Mouse (Mus musculus) heart, postnatal 4 days (tissue): ENCODE measurements at regions not wholly inside any gene's neighbourhood (a gene's known extent, or its start where the extent isn't known, plus 50 kb on each side); places are given as distances from the start of the nearest gene placed in this dataset.

Experiments used
- DNase-seq: peaks from one replicate; pipeline ENCODE4 v3.0.0; 2021

- no peak for DNase-seq
Observed at GRCm38 (mm10) chr6:18674584-18675250, 160.1 kb upstream of the Cttnbp2 start.

- no peak for DNase-seq
Observed at GRCm38 (mm10) chr6:18677131-18677530, 162.5 kb upstream of the Cttnbp2 start.

DNA sequence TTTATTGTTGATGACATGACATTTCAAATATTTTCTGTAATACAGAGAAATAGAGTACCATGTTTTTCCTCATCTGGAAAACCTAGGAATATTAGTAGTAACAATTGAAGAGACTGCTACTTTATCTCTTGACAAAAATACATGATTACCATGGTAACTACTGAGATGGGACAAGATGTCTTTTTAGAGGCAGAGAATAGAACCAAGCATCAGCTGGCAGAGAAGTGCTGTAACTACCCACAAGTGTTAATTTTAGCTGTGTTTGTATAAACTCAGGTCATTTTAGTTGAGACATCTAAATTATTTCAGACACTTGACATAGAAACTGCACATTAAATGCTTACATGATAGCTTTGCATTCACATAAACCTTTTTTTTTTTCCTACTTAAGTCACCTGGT is 166.1 kb upstream of the Cttnbp2 start:
- DNase-seq, result no peak

GRCm38 (mm10) chr6:18682043-18682442 is 166.3 kb upstream of the Lsm8 start:
- DNase-seq, result no peak

DNA sequence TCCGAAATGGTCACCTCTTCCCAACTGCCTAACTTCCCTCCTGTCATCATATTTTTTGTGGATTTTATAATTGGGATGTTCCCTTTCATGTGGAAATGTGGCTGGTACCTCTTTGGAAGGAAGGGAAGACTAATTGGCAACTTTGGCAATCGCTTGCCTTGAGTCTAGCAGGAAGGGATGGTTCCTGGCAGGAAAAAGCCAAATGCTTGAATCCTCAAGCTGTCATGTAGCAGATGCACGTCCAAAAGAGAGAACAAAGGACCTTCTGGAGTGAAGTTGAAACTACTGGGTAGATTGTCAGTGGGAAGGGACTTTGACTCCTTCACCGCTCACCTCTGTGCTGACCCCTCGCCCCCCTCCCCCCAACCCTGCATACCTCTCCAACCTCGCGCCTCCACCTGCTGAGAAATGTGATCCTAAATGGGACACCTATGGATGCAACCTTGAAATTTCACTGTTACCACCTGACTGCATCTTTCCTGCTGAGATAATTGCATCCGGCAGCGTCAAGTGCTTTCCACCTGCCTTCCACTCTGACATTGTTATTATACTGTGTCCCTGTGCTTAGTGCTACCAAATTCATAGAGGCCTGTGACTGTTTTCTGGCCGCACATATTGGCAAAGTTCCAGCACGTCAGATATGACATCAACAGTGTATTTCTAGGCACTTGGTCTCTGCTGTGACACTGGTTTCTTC is 159.6 kb upstream of the Lsm8 start:
- DNase-seq, result peak; percentile 6

GRCm38 (mm10) chr6:18697536-18697935 is 150.8 kb upstream of the Lsm8 start:
- DNase-seq, result no peak

DNA sequence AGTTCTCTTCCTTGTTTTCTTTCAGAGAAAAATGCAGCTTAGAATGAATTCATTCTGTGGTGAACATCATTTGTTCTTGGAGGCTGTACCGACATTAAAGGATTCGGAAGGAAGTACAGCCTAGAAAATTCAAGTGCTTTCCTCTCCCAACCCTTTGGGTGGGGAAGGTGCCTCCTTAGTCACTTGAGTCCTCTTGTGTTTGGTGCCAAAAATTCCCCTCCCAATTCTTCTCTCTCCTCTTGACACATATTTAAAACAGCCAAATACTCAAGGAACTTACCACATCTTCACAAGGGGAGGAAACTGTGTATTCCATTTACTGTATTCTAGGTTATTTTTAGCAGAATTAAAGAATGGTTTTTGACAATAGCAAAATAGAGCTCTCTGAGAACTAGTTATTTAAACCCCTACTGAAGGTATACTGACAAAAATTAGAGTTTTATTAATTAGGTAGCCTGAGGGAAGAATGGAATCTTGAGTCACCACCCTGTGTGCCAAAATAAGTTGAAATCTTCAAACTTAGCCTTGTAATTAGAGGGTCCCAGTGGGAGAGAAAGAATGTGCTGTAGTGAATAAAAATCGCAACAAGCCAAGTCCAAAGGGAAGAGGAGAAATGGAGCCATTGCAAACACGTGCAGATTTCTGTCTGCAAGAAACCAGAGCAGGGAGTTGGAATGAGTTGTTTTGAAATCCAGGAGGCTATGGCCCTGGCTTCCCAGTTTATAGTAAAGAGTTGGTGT is 149.2 kb upstream of the Lsm8 start:
- DNase-seq, result no peak

GRCm38 (mm10) chr6:18699729-18700386 is 148.5 kb upstream of the Lsm8 start:
- no peak for DNase-seq

DNA sequence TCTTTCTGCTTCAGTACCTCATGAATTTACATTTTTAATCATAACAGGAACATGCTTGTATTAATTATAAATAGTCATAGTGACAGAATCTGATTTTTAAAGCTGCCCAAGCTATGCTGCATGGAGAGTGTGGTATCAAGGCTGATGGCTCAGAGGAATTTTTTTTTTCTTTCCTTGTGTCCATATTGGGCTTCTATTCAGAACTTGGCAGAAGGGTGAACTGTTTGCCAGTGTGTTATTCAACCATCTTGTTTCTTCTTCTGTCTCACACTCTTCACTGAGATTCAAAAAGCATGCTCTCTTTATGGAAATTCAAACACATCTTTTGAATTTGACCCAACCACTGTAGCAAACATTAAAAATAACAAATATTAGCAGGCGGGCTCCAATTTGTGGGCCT is 137.6 kb upstream of the Lsm8 start:
- no peak for DNase-seq

- no peak for DNase-seq
Observed at GRCm38 (mm10) chr6:18748859-18749258, 99.5 kb upstream of the Lsm8 start.

DNA sequence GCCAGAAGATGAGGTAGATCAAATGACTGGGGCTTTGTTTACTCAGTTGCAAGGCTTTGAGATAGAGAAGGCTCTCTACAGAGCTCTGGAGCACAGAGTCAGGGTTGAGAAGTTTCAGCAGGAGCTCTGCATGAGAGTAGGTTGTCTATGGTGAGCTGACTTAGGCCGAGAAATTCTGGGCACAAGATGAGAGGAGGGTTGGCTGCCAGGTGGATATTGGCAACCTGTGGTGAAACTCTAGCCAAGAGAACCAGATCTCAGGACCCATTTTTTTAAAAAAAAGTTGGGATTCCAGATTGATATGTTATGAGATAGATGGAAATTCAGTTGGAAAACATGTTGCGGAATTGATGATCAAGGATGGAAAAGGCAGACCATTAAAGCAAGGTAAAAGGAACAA is 83.8 kb upstream of the Lsm8 start:
- DNase-seq, result no peak

DNA sequence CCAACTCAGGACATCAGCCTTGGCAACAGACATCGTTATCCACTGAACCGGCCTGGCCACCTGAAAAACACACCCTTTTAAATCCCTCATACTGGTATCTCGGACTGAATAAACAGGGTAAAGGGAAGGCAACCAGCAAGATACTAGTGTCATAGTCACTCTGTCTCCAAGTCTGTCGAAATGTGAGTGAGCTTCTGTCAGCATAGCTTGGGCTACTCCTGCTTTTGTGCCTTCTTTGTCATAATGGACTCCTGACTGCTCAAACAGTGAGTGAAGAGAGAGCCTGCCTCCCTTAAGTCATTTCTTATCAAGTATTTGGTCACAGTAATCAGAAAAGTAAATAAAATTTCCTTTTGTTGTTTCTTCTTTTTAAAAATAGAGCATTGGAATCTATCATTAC is 53.0 kb upstream of the Lsm8 start:
- DNase-seq, result no peak

DNA sequence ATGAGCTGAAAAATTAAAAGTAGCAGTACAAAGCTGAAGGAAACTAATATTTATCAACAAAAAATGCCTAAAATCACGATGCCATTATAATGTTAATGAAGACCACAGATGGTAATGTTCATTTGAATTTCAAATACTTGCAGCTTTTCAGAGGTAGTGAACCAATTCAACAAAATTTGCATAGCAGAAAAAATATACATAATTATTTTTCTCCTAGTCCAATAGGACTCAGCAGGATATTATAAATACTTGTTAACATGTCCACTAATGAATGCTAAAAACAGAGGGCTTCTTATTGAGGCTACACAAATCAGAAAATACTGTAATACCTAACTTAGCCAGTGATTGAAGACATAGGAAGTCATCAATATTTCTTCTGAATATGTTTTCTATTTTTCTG is 52.5 kb upstream of the Lsm8 start:
- DNase-seq, result no peak

- no peak for DNase-seq
Observed at GRCm38 (mm10) chr6:18796540-18796939, 51.8 kb upstream of the Lsm8 start.
